Mouse (Mus musculus): ENCODE measurements around the gene Ccdc121. TPM values are rescaled to one million over a fixed set of nuclear protein-coding genes. Genes with fewer than 3 reads are reported as not detected.
A peak's percentile ranks its signal among the peaks of the same experiment; 100 is the strongest.

Gene Ccdc121
- total and polyA plus RNA-seq, 3 experiments: not detected

DNA sequence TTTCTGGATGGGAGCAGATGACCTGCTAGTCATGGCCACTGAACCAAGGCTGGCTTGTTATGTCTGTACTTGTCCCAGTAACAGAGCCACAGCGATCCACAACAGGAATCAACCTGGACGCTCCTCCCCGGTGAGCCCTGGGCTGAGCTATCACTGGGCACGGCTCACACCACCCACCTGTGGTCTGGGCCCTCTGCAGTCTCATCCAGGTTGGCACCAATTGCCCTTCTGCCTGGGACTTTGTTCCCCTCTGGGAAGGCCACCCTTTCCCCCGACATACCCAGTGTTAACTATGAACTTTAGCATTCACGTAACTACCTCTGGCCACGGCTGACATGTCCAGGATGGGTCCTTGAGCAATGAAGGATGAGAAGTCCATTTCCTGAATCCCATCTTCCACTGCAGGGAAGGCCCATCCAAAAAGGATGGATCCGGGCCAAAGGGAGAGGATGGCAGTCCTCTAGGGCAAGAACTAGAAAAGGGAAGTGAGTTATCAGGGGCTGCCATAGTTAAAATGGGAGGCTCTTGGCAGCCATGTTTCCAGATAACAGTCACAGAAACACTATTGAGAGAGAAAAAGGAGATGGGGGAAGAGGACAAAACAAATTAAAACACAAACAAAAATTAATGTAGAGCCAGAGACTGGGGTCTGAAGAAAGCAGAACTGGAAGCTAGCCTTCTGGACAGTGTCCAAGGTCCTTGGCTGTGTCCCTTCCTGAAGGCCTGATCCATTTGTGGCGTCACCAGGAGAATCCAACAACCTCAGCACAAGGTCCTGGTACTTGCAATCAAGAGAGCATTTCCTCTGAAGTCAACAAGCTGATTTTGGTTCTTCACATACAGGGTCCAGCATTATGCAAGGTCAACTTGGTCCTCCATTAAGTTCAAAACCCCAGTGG lies 26.6 kb upstream of the Ccdc121 start:
- in situ Hi-C loops (cut with MboI; ENCODE audit: low pct_ligation_motif_present, low pct_unique_long_range_greater_than_20kb, low sequenced_read_pairs): loop anchor here (25.0 kb wide), 2 partner anchors 251 to 526 kb away; partner anchors contain the start of gene Ephx1
- H3K36me3 ChIP-seq (replicated peaks in 1 of 2; ENCODE audit: control insufficient read depth in 1 of 2, insufficient read depth in 1 of 2, low read length in 1 of 2): no peaks in the 10 kb centered on the region
- no peak overlapping the region for H3K4me2 ChIP-seq (ENCODE audit: insufficient read depth, low read depth, poor library complexity, severe bottlenecking)
- no peak overlapping the region for H3K27ac ChIP-seq (ENCODE audit: insufficient read depth, low read depth)
- H3K4me3 ChIP-seq (replicated peaks in 1 of 3; ENCODE audit: low read depth in 2 of 3, low read length in 2 of 3, poor library complexity in 1 of 3): no peak overlapping the region
- no peaks in the 10 kb centered on the region for H3K9me3 ChIP-seq (replicated peaks; ENCODE audit: low read length)
- peaks cover 0 to 28% of the 10 kb centered on the region in 2 experiments; a peak in 2 of 4 replicates for H3K4me1 ChIP-seq (ENCODE audit: control insufficient read depth in 1 of 2, insufficient read depth in 2 of 2)
- H3K27me3 ChIP-seq (replicated peaks): no peaks in the 10 kb centered on the region
- no peak overlapping the region for H3K9ac ChIP-seq (ENCODE audit: insufficient read depth, low read depth)
- H3K79me2 ChIP-seq (replicated peaks; ENCODE audit: control insufficient read depth, extremely low read depth, insufficient read depth, poor library complexity, severe bottlenecking): no peaks in the 10 kb centered on the region
- DNase-seq (ENCODE audit: extremely low read depth): no peak
- dilution Hi-C loops (cut with MboI; ENCODE audit: extremely low pct_ligation_motif_present, extremely low pct_unique_long_range_greater_than_20kb, low sequenced_read_pairs): no loop called here
- TF ChIP-seq RCOR1 (conservative IDR thresholded peaks at IDR 0.05; ENCODE audit: low read depth, low read length): no peak
- no peak for TF ChIP-seq MYC (IDR thresholded peaks at IDR 0.05; ENCODE audit: low read depth, low read length)
- TF ChIP-seq JUND (conservative IDR thresholded peaks at IDR 0.05; ENCODE audit: low read depth, low read length): no peak
- TF ChIP-seq CHD1 (IDR thresholded peaks at IDR 0.05; ENCODE audit: low read depth, low read length): no peak
- TF ChIP-seq MAFK (IDR thresholded peaks at IDR 0.05; ENCODE audit: insufficient replicate concordance, low read length): no peak
- TF ChIP-seq JUN (IDR thresholded peaks at IDR 0.05; ENCODE audit: insufficient read depth, low read depth, low read length): no peak
- no peak for TF ChIP-seq HCFC1 (IDR thresholded peaks at IDR 0.05; ENCODE audit: low read depth, low read length)
- TF ChIP-seq CTCF (conservative IDR thresholded peaks at IDR 0.05 in 1 of 2, IDR thresholded peaks at IDR 0.05 in 1 of 2; ENCODE audit: low read depth in 2 of 2, low read length in 2 of 2): no peak
- TF ChIP-seq CHD2 (IDR thresholded peaks at IDR 0.05; ENCODE audit: low read length): no peak
- TF ChIP-seq EP300 (IDR thresholded peaks at IDR 0.05; ENCODE audit: low read length): no peak
- no peak for TF ChIP-seq NRF1 (IDR thresholded peaks at IDR 0.05; ENCODE audit: low read depth, low read length)

DNA sequence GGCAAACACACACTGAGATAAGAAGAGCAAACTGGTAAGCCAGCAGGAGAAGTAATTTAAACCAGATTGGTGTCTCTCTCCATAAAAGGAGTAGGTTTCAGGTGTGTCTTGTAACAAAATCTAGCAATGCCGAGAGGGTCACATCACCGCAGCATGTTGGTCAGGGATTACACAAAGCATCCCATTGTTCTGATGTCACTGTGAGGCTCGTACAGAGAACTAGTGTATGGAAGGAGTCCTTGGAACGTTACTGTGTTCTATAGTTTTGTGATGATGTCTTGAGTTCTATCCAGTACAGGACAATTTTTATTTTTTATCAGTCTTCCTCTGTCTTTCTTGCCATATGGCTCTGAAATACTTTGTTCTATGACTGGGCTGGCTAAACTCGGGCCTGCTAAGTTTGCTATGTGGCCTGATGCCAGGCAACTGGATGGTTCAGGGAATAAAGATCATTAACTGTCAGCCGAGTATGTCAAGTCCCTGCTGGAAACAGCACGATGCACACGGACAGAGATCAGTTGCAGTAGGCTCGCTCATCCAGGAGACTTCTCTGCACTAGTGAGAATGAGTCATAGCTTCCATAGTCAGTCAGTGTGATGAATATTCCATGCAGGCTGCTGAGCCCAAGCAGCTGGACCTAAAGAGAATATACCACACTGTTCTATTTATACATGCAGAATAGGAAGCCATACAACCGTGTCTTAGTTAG lies 24.1 kb upstream of the Ccdc121 start:
- dilution Hi-C loops (cut with MboI; ENCODE audit: extremely low pct_ligation_motif_present, extremely low pct_unique_long_range_greater_than_20kb, low sequenced_read_pairs) (no loop called here), in situ Hi-C loops (cut with MboI; ENCODE audit: low pct_ligation_motif_present, low pct_unique_long_range_greater_than_20kb, low sequenced_read_pairs) (loop anchor here (25.0 kb wide), 2 partner anchors 248 to 523 kb away; partner anchors contain the start of gene Ephx1)
- H3K79me2 ChIP-seq (replicated peaks; ENCODE audit: control insufficient read depth, extremely low read depth, insufficient read depth, poor library complexity, severe bottlenecking): no peaks in the 10 kb centered on the region
- no peaks in the 10 kb centered on the region for H3K36me3 ChIP-seq (replicated peaks in 1 of 2; ENCODE audit: control insufficient read depth in 1 of 2, insufficient read depth in 1 of 2, low read length in 1 of 2)
- no peaks in the 10 kb centered on the region for H3K27me3 ChIP-seq (replicated peaks)
- H3K4me2 ChIP-seq (ENCODE audit: insufficient read depth, low read depth, poor library complexity, severe bottlenecking): 0 out of 2 replicates have a peak overlapping the region, but pooled peaks have one; percentile 16
- H3K4me3 ChIP-seq (replicated peaks in 1 of 3; ENCODE audit: low read depth in 2 of 3, low read length in 2 of 3, poor library complexity in 1 of 3): no peak overlapping the region
- DNase-seq (ENCODE audit: extremely low read depth): peak; percentile 52
- H3K4me1 ChIP-seq (ENCODE audit: control insufficient read depth in 1 of 2, insufficient read depth in 2 of 2): peaks cover 0 to 21% of the 10 kb centered on the region in 2 experiments; a peak in 2 of 4 replicates
- H3K9me3 ChIP-seq (replicated peaks; ENCODE audit: low read length): no peaks in the 10 kb centered on the region
- no peak overlapping the region for H3K27ac ChIP-seq (ENCODE audit: insufficient read depth, low read depth)
- H3K9ac ChIP-seq (ENCODE audit: insufficient read depth, low read depth): no peak overlapping the region
- no peak for TF ChIP-seq SIN3A (IDR thresholded peaks at IDR 0.05; ENCODE audit: low read length)
- TF ChIP-seq ETS1 (conservative IDR thresholded peaks at IDR 0.05; ENCODE audit: low read depth, low read length): peak; percentile 45
- peak; percentile 74 for TF ChIP-seq JUND (conservative IDR thresholded peaks at IDR 0.05; ENCODE audit: low read depth, low read length)
- peak; percentile 43; the same call in 1 of the 2 replicates for TF ChIP-seq EP300 (IDR thresholded peaks at IDR 0.05; ENCODE audit: low read length)
- TF ChIP-seq MAZ (IDR thresholded peaks at IDR 0.05; ENCODE audit: low read depth, low read length): no peak
- no peak for TF ChIP-seq TBP (conservative IDR thresholded peaks at IDR 0.05; ENCODE audit: low read depth, low read length)
- TF ChIP-seq BHLHE40 (IDR thresholded peaks at IDR 0.05; ENCODE audit: low read depth, low read length): peak; percentile 29; the same call in 1 of the 2 replicates
- peak; percentile 59; the same call in 1 of the 2 replicates for TF ChIP-seq JUN (IDR thresholded peaks at IDR 0.05; ENCODE audit: insufficient read depth, low read depth, low read length)

Measured in CH12.LX (cell line).